Mouse (Mus musculus): ENCODE results near the gene Ddah2.

GRCm38 (mm10) chr17:35019894-35020293, 38.9 kb upstream of the Ddah2 start:
- TF ChIP-seq POLR2A (IDR thresholded peaks at IDR 0.05; ENCODE audit: low read depth, low read length), result no peak
- no peak for TF ChIP-seq CTCF (IDR thresholded peaks at IDR 0.05; ENCODE audit: extremely low read depth, insufficient read depth, insufficient read length, insufficient replicate concordance)

Data from spleen, adult 2 months (tissue).